Mouse (Mus musculus): Measurements from ENCODE around the gene Tmem59.

GRCm38 (mm10) chr4:107163756-107164587, 14.2 kb upstream of the Tmem59 start:
- peak; percentile 90 for TF ChIP-seq CTCF (IDR thresholded peaks at IDR 0.05; ENCODE audit: low read depth, low read length)
- TF ChIP-seq TAL1 (conservative IDR thresholded peaks at IDR 0.05; ENCODE audit: low read depth, low read length): no peak
- TF ChIP-seq GATA1 (IDR thresholded peaks at IDR 0.05; ENCODE audit: borderline replicate concordance, low read length): no peak
- no peak for TF ChIP-seq POLR2AphosphoS5 (IDR thresholded peaks at IDR 0.05; ENCODE audit: insufficient replicate concordance, low read depth, low read length)
- no peak for TF ChIP-seq GATA2 (IDR thresholded peaks at IDR 0.05; ENCODE audit: borderline replicate concordance, low read depth, low read length)
